Mouse (Mus musculus): ENCODE data around the gene Kiss1.

Gene Kiss1

GRCm38 (mm10) chr1:133363276-133364021 lies 41.8 kb downstream of the Kiss1 start, which contains the start of gene Etnk2:
Gene Etnk2 (plus strand): TSS chr1:133363572.
- peak; percentile 89 for DNase-seq (ENCODE audit: low spot score)

DNA sequence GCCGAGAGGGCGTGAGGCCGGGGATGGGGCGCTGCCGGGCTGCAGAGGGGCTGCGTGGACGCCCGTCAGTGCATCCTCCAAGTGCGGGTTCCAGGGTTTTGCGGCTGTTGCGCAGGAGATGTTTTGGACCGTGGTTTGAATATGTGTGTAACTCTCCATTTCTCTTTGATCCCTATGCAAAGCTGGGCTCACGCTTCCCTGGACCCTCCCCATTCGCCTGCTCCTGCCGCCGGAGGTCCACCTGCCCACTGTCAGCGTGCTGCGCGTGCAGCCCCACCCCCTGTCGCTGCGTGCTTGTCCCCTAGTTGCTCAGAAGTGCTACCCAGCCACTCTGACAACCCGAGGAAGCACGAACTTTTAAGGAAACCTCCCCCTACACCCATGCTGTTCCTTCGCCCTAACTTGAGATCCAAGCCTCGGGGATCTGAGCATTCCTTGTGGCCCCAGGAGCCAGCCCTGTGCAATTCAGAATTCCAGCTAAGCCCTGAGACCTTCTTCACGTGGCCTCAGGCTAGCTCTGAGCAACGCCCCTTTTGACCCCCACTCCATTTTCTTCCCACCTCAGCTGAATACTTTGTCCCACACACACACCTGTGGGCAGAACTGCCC lies 42.5 kb downstream of the Kiss1 start:
- DNase-seq (ENCODE audit: low spot score) = no peak

DNA sequence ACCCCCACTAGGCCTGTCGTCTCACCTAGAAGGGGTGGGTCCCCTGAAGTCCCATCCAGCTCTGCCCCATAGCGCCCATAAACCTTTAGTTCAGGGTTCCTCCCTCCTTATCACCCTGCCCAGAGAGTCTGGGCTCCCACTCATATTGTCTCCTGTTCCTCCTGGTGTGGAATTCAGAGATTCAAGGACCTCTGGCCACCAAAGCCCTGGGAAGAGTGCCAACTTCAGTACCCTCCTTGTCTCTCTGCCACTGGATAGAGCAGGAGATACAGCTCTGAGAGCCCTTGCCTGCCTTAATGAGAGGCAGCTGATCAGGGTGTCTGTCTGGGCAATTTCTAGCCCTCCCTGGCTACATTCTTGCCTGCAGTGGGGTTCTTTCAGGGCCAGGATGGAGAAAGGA lies 43.2 kb downstream of the Kiss1 start:
- DNase-seq (ENCODE audit: low spot score) = peak; percentile 41

GRCm38 (mm10) chr1:133366951-133367605 lies 45.4 kb downstream of the Kiss1 start:
- DNase-seq (ENCODE audit: low spot score) = no peak

GRCm38 (mm10) chr1:133367606-133368488 lies 46.2 kb downstream of the Kiss1 start:
- peak; percentile 82 for DNase-seq (ENCODE audit: low spot score)

DNA sequence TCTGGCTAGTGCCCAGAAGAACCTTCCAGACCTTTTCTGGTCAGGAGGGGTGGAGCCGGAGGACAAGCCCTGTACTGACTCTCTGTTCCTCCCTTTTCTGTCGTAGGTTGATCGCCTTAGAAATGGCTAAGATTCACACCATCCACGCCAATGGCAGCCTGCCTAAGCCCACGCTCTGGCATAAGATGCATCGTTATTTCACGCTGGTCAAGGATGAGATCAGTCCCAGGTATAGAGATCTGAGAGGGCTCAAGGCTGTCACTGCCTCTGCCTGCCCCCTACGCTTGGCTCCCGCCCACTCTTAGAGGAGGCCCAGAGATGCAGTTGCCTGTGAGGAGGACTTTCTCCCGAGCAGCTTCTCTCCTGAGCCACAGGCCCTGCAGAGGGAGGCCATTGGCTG lies 47.0 kb downstream of the Kiss1 start:
- peak; percentile 47 for DNase-seq (ENCODE audit: low spot score)

GRCm38 (mm10) chr1:133370352-133370751 lies 48.7 kb downstream of the Kiss1 start:
- DNase-seq (ENCODE audit: low spot score) = no peak

GRCm38 (mm10) chr1:133371431-133371830 lies 49.8 kb downstream of the Kiss1 start:
- DNase-seq (ENCODE audit: low spot score) = no peak

DNA sequence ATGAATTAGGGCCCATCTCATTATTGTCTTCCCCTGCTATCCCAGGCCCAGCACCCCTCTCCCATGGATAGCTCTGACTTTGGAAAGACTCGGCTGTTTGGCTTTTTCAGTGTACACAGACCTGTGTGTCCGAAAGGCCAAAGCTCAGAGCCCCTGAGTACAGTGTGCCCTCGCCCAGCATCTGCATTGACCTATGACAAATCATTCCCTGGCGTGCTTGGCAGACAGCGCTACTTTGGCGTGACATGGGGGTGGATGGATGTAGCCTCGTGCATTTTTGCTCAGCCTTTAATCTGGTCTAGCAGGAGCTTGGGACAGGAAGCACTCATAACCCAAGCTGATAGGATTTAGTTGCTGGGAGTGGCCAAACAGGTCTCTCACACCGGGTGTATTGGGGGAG lies 50.4 kb downstream of the Kiss1 start:
- DNase-seq (ENCODE audit: low spot score) = no peak

DNA sequence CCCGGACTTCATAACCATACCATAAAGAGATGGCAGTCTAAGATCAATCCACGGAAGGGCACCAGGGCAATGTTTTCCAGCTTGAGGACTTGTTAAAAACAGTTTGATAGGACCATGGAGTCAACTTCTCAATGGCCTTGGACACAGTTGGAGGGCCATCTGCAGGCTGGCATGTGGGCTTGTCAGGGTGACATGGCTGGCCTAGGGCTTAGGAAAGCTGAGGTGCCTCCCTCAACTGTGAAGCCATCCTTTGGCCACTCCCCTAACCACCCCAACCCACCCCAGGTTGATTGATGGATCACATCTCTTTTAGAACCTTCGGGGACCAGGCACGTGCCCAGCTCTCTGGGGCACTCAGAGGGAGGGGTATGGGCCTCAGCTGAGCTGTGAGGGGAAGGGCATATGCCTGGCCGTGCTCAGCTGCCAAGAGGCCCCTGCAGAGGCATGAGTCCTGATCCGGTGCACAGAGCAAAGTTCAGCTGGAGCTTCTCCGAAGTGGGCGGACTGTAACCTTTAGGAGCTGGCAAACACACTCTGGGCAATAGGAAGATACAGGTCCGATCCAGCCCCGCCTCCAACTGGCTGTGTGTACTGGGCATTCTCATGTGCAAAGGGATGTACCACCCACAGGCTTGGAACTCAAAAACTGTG lies 54.1 kb downstream of the Kiss1 start:
- DNase-seq (ENCODE audit: low spot score) = no peak

DNA sequence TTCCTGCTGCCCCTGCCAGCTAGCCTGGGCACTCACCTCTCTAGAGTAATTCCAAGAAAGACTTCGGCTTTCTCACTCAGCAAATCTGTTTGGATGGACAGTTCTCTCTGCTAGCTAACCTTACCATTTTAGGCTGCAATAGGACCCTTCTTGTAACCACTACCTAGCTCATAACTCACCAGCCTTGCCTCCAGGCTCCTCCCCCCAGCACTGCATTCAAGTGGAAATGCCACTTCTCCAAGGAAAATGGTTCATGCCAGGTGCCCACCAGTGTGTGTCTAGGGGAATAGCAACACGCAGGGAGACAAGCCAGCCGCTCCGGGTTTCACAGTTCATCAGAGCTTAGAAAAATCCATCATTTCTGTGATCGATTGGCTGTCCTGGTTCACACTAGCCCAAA lies 55.9 kb downstream of the Kiss1 start:
- DNase-seq (ENCODE audit: low spot score) = no peak
